Mouse (Mus musculus): ENCODE data around the gene Gsdma2. TPM values are rescaled to one million over a fixed set of nuclear protein-coding genes. Genes with fewer than 3 reads are reported as not detected.

Gsdma2 gene
- total and polyA plus RNA-seq, 2 experiments, result not detected

DNA sequence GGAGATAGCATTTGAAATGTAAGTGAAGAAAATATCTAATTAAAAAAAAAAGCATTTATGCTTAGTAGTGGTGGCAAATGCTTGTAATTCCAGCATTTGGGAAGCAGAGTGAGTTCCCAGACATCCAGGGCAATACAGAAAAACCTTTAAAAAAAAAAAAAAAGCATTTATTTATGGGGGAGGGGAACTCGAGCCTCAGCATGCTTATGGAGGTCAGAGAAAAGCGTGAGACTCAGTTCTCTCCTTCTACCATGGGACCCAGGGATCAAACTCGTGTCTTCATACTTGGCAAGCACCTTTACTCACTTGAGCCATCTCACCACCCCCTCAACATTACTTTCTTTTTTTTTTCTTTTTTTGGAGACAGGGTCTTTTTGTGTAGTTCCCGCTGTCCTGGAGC lies 34.6 kb downstream of the Gsdma2 start:
- Histone ChIP-seq H3K4me3 (ENCODE audit: insufficient read depth, low read depth, low read length) (no peak overlapping the region), H3K79me2 (ENCODE audit: control insufficient read depth, insufficient read depth, low read length) (peaks cover 9% of the 10 kb centered on the region; the same call in 1 of the 2 replicates), H3K27me3 (ENCODE audit: control insufficient read depth, insufficient read depth, low read length) (no peaks in the 10 kb centered on the region), H3K36me3 (ENCODE audit: control insufficient read depth, insufficient read depth, low read length) (peaks cover 3% of the 10 kb centered on the region; the same call in 1 of the 2 replicates), H3K27ac (replicated peaks; ENCODE audit: insufficient read depth, low read depth, low read length) (no peak overlapping the region), H3K4me1 (ENCODE audit: control insufficient read depth, insufficient read depth, low read length) (peaks cover 5% of the 10 kb centered on the region), H3K9ac (ENCODE audit: low read depth, low read length) (no peak overlapping the region)
- TF ChIP-seq POLR2A (IDR thresholded peaks at IDR 0.05; ENCODE audit: extremely low read depth, insufficient read depth, low read length) (no peak), CTCF (IDR thresholded peaks at IDR 0.05; ENCODE audit: low read depth, low read length) (no peak)
- no peak for DNase-seq (ENCODE audit: extremely low read depth, low read depth, low spot score)
- 78% methylated on average over 4 of the region's 4 CpGs for WGBS

DNA sequence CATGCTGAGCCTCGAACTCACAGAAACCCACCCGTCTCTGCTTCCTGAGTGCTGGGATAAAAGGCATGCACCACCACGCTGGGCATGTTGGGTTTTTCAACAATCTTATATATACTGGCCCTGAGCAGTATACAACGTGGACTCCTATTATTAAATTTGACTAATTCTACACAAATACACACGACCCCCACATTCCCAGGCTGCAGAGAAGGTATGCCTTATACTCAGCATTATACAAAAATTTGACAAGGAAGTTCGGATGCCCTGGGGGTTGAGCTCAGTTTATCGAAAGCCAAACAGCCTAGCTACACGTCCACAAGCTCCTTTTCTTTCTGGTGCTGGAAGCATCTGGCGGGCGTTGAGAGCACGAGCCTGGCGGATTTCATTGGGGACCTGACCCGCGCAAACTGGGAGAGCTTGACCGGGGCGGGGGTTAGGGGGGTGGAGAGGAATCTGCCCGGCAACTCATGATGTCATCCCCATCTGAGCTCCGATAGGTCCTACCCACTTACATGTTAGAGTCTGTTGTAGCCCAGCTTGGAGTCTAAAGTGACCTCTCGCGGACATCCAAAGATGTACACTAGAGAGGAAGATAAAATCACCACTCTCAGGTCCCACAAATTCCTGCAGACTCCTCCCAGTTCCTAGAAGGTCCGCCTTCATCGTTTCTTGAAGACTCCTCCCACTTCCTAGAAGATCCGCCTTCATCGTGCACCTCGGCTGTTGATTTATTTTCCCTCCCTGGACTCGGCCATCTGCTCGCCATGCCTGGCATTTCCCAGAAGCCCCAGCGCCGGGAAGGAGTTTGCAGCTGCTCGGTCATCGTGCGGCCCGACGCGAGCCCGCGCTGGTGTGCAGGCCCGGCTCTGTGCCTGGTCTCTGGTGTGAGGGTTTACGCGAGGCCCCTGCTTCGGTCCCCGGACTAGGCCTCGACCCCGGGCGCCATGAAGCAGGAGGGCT lies 35.5 kb downstream of the Gsdma2 start, which contains the start of gene Psmd3:
Gene Psmd3 (plus strand): TSS at position 769 of the 960 bp plus-strand sequence.
- peak; percentile 93 for DNase-seq (ENCODE audit: extremely low read depth, low read depth, low spot score)
- TF ChIP-seq CTCF (IDR thresholded peaks at IDR 0.05; ENCODE audit: low read depth, low read length) (no peak), POLR2A (IDR thresholded peaks at IDR 0.05; ENCODE audit: extremely low read depth, insufficient read depth, low read length) (peak; percentile 83)
- Histone ChIP-seq H3K4me1 (ENCODE audit: control insufficient read depth, insufficient read depth, low read length) (peaks cover 5% of the 10 kb centered on the region), H3K79me2 (ENCODE audit: control insufficient read depth, insufficient read depth, low read length) (peaks cover 9% of the 10 kb centered on the region; the same call in 1 of the 2 replicates), H3K27me3 (ENCODE audit: control insufficient read depth, insufficient read depth, low read length) (no peaks in the 10 kb centered on the region), H3K9ac (ENCODE audit: low read depth, low read length) (peak within 1 kb of the TSS; percentile 82), H3K36me3 (ENCODE audit: control insufficient read depth, insufficient read depth, low read length) (peaks cover 10% of the 10 kb centered on the region; the same call in 1 of the 2 replicates), H3K27ac (replicated peaks; ENCODE audit: insufficient read depth, low read depth, low read length) (peak within 1 kb of the TSS; percentile 56), H3K4me3 (ENCODE audit: insufficient read depth, low read depth, low read length) (peak within 1 kb of the TSS; percentile 79)
- WGBS, result 4% methylated on average over 45 of the region's 45 CpGs

DNA sequence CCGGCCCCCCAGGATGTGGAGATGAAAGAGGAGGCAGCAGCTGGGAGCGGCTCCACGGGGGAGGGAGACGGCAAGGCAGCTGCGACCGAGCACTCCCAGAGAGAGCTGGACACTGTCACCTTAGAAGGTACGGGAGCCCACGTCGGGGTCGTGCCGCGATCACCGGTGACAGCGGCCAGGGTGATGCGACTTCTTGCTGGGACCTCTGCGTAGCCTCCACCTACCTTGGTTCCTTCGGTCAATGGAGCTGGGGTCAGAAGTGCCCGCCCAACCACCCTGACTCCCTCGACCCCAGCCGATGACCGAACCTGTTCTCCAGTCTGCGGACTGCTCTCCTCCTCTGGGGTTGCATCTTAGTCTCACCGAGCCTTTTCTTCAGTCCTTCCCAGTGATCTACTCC lies 36.3 kb downstream of the Gsdma2 start:
- H3K36me3 ChIP-seq (ENCODE audit: control insufficient read depth, insufficient read depth, low read length), result peaks cover 15% of the 10 kb centered on the region; the same call in 1 of the 2 replicates
- WGBS, result under 1% methylated on average over 23 of the region's 23 CpGs

DNA sequence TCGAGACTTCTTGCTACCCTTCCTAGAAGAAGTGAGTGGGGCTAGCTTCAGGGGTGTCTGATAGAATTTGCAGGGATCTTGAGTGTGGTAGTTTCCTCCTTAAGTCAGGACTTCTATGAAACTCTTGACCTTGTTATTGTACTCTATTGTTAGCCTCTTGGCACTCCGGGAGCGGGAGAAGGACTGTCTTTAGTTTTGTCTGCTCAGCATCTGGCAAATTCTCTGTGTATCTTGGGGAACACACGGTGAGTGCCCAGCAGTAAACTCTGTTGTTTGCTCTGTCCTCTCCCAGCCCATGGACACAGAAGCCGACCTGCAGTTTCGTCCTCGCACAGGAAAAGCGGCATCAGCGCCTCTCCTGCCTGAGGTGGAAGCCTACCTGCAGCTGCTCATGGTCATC lies 39.1 kb downstream of the Gsdma2 start:
- WGBS, result 31% methylated on average over 9 of the region's 9 CpGs
- peaks cover 5% of the 10 kb centered on the region for H3K4me1 ChIP-seq (ENCODE audit: control insufficient read depth, insufficient read depth, low read length)
- no peak overlapping the region for H3K27ac ChIP-seq (replicated peaks; ENCODE audit: insufficient read depth, low read depth, low read length)
- H3K4me3 ChIP-seq (ENCODE audit: insufficient read depth, low read depth, low read length), result no peak overlapping the region
- peaks cover 26% of the 10 kb centered on the region for H3K36me3 ChIP-seq (ENCODE audit: control insufficient read depth, insufficient read depth, low read length)
- no peak overlapping the region for H3K9ac ChIP-seq (ENCODE audit: low read depth, low read length)
- DNase-seq (ENCODE audit: extremely low read depth, low read depth, low spot score), result peak; percentile 36
- TF ChIP-seq POLR2A (IDR thresholded peaks at IDR 0.05; ENCODE audit: extremely low read depth, insufficient read depth, low read length) (no peak), CTCF (IDR thresholded peaks at IDR 0.05; ENCODE audit: low read depth, low read length) (no peak)
- peaks cover 9% of the 10 kb centered on the region; the same call in 1 of the 2 replicates for H3K79me2 ChIP-seq (ENCODE audit: control insufficient read depth, insufficient read depth, low read length)
- no peaks in the 10 kb centered on the region for H3K27me3 ChIP-seq (ENCODE audit: control insufficient read depth, insufficient read depth, low read length)

More for the DNA sequence above, 36.3 kb downstream of the Gsdma2 start:
- Histone ChIP-seq H3K27ac (replicated peaks; ENCODE audit: insufficient read depth, low read depth, low read length) (peak overlapping the region; percentile 56), H3K27me3 (ENCODE audit: control insufficient read depth, insufficient read depth, low read length) (no peaks in the 10 kb centered on the region), H3K79me2 (ENCODE audit: control insufficient read depth, insufficient read depth, low read length) (peaks cover 9% of the 10 kb centered on the region; the same call in 1 of the 2 replicates), H3K4me3 (ENCODE audit: insufficient read depth, low read depth, low read length) (peak overlapping the region; percentile 79), H3K4me1 (ENCODE audit: control insufficient read depth, insufficient read depth, low read length) (peaks cover 5% of the 10 kb centered on the region), H3K9ac (ENCODE audit: low read depth, low read length) (peak overlapping the region; percentile 82)
- DNase-seq (ENCODE audit: extremely low read depth, low read depth, low spot score), result no peak
- no peak for TF ChIP-seq POLR2A (IDR thresholded peaks at IDR 0.05; ENCODE audit: extremely low read depth, insufficient read depth, low read length)
- TF ChIP-seq CTCF (IDR thresholded peaks at IDR 0.05; ENCODE audit: low read depth, low read length), result no peak

DNA sequence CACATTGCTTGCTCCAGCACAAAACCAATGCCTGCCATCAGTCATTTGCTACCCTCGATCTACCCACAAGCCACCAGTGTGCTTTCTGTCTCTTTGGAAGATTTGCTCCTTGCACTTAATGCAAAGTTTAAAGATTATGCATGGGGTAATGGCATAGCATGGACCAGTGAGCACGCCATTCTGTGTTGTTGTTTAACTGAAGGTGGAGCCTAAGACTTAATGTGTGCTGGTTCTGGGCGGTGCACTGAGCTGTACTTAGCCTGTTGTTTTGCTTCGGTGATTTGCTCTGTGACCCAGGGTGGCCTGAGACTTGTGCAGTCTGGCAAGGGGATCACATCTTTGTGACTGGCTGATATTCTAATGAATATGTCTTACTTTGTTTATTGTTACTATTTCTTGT lies 40.4 kb downstream of the Gsdma2 start:
- Histone ChIP-seq H3K79me2 (ENCODE audit: control insufficient read depth, insufficient read depth, low read length) (peaks cover 9% of the 10 kb centered on the region; the same call in 1 of the 2 replicates), H3K4me3 (ENCODE audit: insufficient read depth, low read depth, low read length) (no peak overlapping the region), H3K27ac (replicated peaks; ENCODE audit: insufficient read depth, low read depth, low read length) (no peak overlapping the region), H3K9ac (ENCODE audit: low read depth, low read length) (no peak overlapping the region), H3K27me3 (ENCODE audit: control insufficient read depth, insufficient read depth, low read length) (no peaks in the 10 kb centered on the region), H3K36me3 (ENCODE audit: control insufficient read depth, insufficient read depth, low read length) (peaks cover 38% of the 10 kb centered on the region), H3K4me1 (ENCODE audit: control insufficient read depth, insufficient read depth, low read length) (peaks cover 5% of the 10 kb centered on the region)
- TF ChIP-seq CTCF (IDR thresholded peaks at IDR 0.05; ENCODE audit: low read depth, low read length) (no peak), POLR2A (IDR thresholded peaks at IDR 0.05; ENCODE audit: extremely low read depth, insufficient read depth, low read length) (no peak)
- 86% methylated on average over 4 of the region's 4 CpGs for WGBS
- DNase-seq (ENCODE audit: extremely low read depth, low read depth, low spot score), result no peak

Measured in liver, adult 2 months (tissue).